Mouse (Mus musculus): ENCODE measurements around the gene Ccdc155.
A peak's percentile ranks its signal among the peaks of the same experiment; 100 is the strongest.

Ccdc155 gene

GRCm38 (mm10) chr7:45204380-45205143 is at the start of gene Ccdc155:
TSS of gene Ccdc155 (minus strand) at chr7:45204892.
- DNase-seq: peak; percentile 90

- DNase-seq: no peak
These were observed 49.1 kb upstream of the Ccdc155 start for GRCm38 (mm10) chr7:45253806-45254205.

- DNase-seq: no peak
These were observed 43.0 kb upstream of the Ccdc155 start for GRCm38 (mm10) chr7:45247666-45248065.

- DNase-seq: no peak
These were observed 36.7 kb upstream of the Ccdc155 start for GRCm38 (mm10) chr7:45241389-45241749.

- no peak for DNase-seq
These were observed 36.1 kb upstream of the Ccdc155 start, which contains the start of gene Slc6a16 for GRCm38 (mm10) chr7:45240633-45241388. TSS of gene Slc6a16 (plus strand) at chr7:45241085.

- no peak for DNase-seq
These were observed 35.4 kb upstream of the Ccdc155 start for GRCm38 (mm10) chr7:45240109-45240508.

GRCm38 (mm10) chr7:45238723-45239496 is 34.2 kb upstream of the Ccdc155 start, which contains the start of gene Cd37:
TSS of gene Cd37 (minus strand) at chr7:45239115.
- DNase-seq: no peak

- DNase-seq: no peak
These were observed 33.3 kb upstream of the Ccdc155 start for GRCm38 (mm10) chr7:45237747-45238699.

GRCm38 (mm10) chr7:45235656-45236180 is 31.0 kb upstream of the Ccdc155 start:
- DNase-seq: no peak

GRCm38 (mm10) chr7:45234922-45235571 is 30.4 kb upstream of the Ccdc155 start:
- DNase-seq: no peak

GRCm38 (mm10) chr7:45234333-45234841 is 29.7 kb upstream of the Ccdc155 start:
- DNase-seq: no peak

- DNase-seq: no peak
These were observed 29.1 kb upstream of the Ccdc155 start for GRCm38 (mm10) chr7:45233580-45234332.

- no peak for DNase-seq
These were observed 28.2 kb upstream of the Ccdc155 start for GRCm38 (mm10) chr7:45232716-45233465.

GRCm38 (mm10) chr7:45231941-45232340 is 27.2 kb upstream of the Ccdc155 start:
- DNase-seq: no peak

- DNase-seq: no peak
These were observed 26.5 kb upstream of the Ccdc155 start for GRCm38 (mm10) chr7:45231192-45231591.

- no peak for DNase-seq
These were observed 24.9 kb upstream of the Ccdc155 start for GRCm38 (mm10) chr7:45229459-45230203.

GRCm38 (mm10) chr7:45229046-45229445 is 24.4 kb upstream of the Ccdc155 start:
- no peak for DNase-seq

- DNase-seq: no peak
These were observed 23.9 kb upstream of the Ccdc155 start for GRCm38 (mm10) chr7:45228548-45228947.

GRCm38 (mm10) chr7:45226421-45226820 is 21.7 kb upstream of the Ccdc155 start:
- no peak for DNase-seq
